Mouse (Mus musculus) granulocyte monocyte progenitor cell, adult 5-6 weeks (primary cell): ENCODE results near the gene Trim47. TPM values are rescaled to one million over a fixed set of nuclear protein-coding genes. Genes with fewer than 3 reads are reported as not detected.
A peak's percentile ranks its signal among the peaks of the same experiment; 100 is the strongest.
"Not testable (repeated sequence)": the region's sequence is repeated elsewhere in the genome, so short reads cannot be mapped to it uniquely, and the experiment has no call there.

Experiments used
- ATAC-seq: replicated peaks from 2 replicates; pipeline ENCODE4 v1.8.0; 2016; ENCODE audit warnings: mild to moderate bottlenecking, moderate TSS enrichment, inconsistent platforms; ENCODE audit not compliant: poor library complexity, severe bottlenecking
- total RNA-seq, 2 experiments: library from RNA; stranded (forward) in 1 of 2; stranded (reverse) in 1 of 2; fragments of 200-712, 200-1000 nt in 1 of 2; fragments of >200 nt in 1 of 2; fragmentation: Nextera tagmentation in 1 of 2; gene quantifications; 2 replicates each; pipeline ENCODE4 v1.2.3; 2014 to 2017

Gene Trim47
- total RNA-seq, 2 experiments from 2014 or later = 3.1 TPM; not detected in 1

DNA sequence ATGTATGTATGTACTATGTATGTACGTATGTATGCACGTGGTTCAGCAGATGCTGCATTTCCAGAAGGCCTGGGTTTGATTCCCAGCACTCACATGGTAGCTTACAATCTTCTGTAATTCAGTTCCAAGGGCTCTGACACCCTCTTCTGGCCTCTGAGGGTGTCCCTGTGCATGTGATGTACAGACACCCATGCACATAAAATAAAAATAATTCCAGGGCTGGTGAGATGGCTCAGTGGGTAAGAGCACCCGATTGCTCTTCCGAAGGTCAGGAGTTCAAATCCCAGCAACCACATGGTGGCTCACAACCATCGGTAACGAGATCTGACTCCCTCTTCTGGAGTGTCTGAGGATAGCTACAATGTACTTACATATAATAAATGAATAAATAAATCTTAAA, 34.1 kb downstream of the Trim47 start:
- not testable (repeated sequence) for ATAC-seq

DNA sequence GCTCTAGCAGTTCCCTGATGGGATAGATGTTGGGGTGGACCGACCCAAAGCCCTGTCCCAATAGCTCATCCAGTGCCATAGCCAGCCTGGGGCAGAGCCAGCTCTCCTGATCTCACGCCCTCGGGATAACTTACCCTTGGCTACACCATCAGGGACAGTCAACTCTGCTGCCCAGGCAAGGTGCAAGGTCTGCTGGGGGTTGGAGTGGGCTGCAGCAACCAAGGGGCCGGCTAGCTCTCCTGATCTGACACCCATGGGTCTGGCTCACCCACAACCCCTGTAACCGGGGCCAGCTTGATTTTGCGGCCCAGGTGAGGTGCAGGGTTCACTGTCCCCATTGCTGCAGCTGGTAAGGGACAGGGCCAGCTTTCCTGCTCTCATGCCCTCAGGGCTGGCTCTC, 35.4 kb downstream of the Trim47 start:
- no peak for ATAC-seq

DNA sequence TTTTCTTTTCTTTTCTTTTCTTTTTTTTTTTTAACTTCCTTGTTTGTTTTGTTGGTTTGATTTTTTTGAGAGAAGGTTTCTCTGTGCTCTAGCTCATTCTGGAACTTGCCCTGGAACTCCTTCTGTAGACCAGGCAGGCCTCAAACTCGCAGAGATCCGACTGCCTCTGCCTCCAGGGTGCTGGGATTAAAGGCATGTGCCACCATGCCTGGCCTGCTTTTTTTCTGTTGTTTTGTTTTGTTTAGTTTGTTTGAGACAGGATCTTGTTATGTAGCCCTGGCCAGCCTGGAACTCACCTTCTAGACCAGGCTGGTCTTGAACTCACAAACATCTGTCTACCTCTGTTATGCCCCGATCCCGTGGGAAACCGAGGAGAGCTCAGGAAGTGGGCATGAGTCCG, 37.5 kb downstream of the Trim47 start:
- no peak for ATAC-seq

DNA sequence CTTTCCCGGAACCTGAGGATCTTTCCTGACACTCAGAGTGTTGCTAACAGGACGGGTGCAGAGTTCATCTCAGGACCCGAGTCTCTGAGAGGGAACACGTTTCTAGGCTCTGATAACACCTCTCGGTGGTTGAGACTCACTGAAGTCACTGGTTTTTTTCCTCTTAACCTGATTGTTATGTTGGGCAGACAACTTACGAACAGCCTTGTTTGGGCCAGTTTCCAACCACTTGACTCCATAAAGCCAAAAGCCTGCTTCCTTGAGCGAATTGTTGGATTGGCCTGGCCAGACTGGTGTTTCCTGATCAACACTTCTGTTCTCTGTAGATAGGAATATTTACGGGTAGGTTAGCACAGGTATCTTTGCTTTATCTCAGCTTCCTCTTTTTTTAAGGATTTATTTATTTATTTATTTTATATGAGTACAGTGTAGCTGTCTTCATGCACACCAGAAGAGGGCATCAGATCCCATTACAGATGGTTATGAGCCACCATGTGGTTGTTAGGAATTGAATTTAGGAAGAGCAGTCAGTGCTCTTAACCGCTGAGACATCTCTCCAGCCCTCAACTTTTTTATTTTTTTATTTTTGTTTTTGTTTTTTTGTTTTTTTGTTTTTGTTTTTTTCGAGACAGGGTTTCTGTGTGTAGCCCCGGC, 38.1 kb downstream of the Trim47 start:
- no peak for ATAC-seq

DNA sequence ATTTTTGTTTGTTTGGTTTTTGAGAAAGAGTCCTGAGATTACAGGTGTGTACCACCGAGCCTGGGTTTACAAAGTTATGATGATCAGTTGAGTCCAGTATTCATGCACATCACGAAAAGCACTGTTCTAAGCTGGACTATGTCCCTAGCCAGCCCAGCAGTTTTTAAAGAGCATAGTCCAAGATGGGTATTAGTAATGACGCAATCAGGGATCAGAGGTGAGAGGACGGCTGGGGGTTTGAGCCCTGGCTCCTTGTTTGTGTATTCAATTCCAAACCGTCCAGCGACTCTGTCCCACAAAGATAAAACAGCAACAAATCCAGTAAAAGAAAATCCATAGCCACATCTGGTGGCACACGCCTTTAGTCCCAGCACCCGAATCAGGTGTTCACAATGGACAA, 38.8 kb downstream of the Trim47 start:
- no peak for ATAC-seq

DNA sequence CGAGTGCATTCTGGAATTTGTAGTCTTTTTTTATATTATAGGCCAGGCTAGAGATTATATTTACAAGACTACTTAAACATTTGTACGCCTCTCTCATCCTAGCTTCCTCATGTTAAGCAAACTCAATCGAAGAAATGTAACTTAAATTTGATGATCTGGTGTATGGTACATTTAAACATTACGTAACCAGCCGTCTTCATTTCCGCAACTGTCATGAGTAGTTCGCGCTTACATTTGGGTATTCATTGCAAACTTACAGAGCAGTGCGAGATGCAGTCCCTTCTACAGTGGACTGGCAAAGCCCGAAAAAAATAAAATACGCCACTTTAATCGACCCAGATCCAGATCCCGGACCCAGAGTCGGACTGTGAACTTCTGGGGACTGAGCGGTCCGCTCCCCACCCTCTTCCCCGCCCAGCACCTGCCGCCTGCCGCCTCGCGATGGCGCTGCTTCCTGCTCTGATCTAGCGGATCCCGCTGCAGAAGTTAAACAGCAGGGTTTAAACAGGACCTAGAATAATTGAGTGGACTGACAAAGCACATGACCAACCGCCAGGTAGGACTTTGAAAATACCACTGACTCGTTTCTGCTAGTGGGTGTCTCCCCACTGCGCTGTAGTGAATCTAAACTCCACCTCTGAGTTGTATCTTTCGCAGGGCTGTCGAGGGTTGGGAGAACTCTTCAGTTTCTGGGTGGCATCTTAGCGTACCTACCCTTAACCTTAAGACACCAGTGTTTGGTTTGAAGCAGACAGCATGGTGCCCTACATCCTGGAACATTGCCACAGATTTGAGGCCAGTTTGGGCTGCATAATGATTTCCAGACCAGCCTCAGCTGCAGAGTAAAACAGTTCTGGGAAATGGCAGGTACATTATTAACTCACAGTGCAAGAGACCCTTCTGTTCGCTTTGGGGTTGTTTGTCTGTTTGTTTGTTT, 39.5 kb downstream of the Trim47 start:
- ATAC-seq = peak; percentile 67

DNA sequence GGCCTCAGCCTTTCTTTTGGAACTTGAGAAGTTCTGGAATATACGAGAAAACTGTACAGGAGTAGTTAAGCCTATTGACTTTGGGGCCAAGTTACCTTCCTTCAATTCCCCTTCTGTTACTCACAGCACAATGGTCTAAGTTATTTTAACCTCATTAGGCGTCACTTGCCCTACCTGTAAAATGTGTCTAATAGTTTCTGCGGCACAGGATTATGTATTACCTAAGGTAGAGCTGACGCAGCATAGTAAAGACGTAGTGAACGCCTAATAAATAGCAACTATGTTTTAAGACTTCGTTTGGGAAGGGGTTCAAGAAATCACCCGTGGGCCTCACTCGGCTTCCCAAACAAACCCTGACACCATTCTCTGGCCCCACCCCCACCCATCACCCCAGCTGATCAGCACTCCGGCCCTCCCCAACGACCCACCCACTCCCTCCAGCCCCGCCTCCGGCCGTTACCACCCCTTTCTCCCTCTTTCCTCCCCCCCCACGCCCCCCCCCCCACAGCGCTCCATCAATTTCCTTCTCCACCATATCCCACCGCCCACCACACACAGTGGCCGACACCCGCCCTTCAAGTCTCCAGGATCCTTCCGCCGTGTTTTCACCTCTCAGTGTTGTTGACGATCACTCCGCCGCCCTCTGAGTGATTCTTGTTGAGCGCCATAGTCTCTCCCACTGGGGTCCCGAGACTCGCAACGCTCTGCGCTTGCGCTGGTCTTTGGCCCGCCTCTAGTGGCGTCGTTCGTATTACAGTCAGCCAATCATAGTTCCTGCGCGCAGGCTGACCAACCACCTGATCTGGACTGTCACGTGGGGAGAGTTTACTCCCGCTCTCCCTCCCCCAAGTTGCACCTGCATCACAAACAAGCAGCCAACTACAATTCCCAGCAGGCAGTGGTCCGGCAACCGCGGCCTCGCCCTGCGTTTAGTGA, 40.5 kb downstream of the Trim47 start, which contains the start of gene Wbp2:
Wbp2 (minus strand) TSS at position 738 of the 936 bp plus-strand sequence.
- peak; percentile 93 for ATAC-seq

DNA sequence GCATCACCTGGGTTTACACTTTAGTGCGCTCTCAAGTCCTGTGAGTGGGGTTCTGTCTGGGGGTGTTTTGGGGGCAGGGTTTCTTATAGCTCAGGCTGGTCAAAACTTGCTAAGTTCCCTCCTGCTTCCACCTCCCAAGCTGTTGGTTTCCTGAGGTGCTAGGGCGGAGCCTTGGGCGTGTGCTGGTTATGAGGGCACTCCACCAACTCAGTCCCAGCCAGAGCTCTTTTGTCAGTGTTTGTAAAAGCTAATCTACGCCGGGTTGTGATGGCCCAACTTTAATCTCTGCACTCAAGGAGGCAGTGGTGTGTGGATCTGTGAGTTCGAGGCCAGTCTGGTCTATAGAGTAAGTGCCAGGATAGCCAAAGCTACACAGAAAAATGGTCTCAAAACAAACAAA, 42.8 kb downstream of the Trim47 start:
- ATAC-seq = no peak

DNA sequence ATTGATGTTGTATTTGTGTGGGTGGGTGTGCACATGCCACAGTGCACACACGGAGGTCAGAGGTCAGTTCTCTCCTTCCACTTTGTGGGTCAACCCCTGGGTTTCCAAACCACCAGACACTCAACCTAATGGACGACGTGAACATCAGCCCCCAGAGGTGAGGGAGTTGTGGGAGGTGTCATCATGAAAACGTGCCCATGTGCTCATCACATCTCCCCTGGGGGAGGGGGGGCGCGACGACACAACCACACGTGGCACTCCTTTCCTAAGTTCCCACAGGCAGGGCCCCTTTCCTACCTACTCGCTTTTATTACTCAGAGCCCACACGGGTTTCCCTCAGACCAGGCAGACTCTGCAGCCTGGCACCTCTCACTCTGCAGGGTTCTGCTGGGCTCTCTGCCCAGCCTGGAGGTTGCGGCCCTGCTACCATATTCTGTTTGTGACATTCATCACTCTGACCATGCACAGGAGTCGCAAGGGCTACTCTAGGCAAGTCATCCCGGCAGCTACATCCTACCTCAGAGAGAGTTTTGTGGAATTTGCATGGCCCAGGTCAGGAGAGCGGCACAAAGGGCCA, 43.8 kb downstream of the Trim47 start:
- ATAC-seq = no peak

DNA sequence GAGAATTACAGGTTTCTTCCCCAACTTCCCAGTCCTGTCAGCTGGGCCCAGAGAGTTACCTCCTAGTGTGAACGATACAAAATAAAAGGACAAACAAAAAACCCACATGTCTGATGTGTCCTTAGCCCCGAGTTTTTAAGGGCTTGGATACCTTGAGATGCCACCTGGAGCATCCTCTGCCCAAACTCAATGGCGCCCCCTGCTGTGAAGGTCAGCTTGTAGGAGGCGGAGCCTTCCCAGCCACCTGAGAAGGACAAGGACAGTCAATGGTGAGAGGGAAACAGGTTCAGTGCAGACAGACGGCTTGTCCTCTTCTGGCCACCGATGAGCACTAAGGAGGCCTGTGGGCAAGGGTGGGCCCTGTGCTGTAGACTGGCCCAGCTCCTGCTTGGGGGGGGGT, 45.9 kb downstream of the Trim47 start:
- ATAC-seq = no peak

DNA sequence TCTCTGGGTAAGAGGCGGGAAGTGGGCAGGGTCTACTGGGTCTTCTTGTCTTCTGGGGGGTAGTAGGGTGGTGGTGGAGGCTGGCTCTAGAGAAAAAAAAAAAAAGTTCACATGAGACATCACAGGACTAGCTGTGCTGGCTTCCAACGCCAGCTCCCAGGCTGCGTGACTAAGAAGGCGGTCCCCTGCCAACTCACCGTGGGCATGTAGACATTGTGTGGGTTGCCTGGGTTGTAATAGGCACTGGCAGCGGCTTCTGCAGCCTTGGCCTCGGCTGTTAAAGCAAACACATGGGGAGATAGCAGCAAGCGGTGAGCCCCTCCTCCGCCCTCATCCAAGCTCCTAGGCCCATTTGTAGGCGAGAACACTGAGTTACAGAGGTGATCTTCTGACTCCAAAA, 47.5 kb downstream of the Trim47 start:
- ATAC-seq = no peak

DNA sequence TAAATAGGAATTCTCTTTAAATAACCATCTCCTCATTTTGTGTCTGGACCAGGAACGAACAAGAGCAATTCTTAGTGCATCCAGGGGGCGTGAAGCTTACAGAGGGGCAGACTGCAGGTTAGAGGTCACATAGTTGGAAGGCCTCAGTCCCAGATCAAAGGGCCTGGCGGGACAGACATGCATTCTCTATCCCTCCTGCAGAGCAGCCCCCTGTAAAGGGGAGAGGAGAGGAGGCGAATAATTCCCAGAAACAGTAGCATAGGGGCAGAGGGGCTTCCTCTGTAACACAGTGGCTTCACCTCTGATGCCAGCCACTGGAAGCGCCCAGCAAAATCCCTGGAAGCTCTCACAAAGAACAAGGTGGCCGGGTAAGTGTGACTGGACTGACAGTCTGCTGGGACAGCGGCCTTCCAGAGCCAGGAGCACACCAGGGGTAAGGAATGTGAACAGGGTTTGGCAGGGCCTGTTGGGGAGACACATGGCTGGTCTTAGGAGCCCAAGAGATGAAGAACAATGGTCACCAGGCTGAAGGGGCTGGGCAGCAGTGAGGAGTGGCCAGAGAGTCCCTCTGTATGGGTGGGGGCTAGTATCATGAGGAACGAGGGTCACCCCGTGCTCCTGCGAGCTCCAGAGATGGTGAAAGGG, 48.2 kb downstream of the Trim47 start:
- no peak for ATAC-seq

DNA sequence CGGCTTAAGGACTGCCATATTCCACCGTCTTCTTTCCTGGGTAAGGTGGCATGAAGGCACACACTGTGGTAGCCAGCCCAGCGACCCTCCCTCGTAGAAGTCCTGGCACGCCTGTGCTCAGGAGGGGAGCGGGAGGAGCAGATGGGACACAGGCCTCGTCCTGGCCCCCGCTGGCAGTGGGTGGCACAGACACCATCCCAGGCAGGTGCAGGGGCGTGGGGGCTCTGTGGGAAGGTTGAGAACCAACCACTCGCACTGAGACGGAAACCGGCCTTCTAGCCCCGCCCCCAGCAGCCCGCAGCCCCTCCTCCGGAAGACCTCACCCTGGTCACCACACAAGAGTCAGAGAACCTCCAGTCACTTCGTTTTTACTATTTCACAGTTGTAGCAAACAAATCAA, 48.8 kb downstream of the Trim47 start:
- ATAC-seq = peak; percentile 60

DNA sequence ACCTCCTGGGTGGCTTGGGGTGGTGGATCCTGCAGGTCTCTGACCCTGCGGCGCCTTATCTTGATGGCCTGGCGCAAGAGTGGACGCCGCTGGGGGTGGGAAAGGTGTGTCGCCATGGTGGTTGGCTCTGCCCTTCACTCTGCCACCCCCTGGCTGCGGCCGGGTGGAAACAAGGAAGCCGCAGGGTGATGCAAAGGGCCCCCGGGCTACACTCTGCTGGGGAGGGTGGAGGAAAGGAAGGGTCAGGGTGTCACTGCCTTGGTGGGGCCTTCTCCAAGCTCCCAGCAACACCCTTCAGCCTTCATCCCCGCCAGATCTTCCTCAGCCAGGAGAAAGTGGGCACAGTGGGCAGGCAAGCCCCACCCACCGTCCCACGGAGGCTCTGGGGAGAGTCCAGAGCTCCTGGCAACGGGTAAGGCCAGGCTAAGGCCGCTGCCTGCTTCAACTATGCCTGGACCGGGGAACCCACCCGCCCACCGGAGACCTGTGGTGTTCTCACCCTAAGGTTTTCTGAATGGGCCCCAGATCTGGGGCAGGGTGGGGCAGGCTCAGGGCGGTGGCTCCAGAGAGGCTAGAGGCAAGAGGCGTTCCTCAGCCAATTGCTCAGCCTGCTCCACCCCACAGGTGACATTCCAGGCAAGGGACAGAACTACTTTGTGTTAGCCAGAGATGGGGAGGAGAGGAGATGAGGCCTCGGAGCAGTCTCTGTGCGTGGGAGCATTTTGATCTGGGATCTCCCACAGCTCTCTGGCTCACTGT, 49.4 kb downstream of the Trim47 start, which contains the start of gene Unc13d:
Unc13d (minus strand) TSS at position 516 of the 759 bp plus-strand sequence.
- ATAC-seq = peak; percentile 77

DNA sequence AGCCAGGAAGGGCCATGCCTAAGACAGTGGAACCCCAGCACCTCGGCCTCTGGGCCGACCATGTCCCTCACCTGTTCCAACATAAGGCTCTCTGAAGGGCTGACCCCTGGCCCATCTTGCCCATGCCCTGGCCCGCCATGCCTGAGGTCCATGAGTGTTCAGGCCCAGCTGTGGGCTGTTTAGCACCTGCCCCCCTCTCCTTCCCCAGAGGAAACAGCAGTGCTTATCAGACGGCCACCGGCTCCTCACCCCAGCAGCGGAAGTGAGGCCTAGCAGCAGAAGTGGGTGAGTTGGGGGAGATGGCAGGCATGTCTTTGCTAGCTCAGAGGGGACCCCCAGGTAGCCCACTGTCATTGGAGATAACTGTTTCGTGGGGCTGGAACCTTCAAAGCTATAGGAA, 50.2 kb downstream of the Trim47 start:
- 0 out of 2 replicates have a peak, but pooled peaks have one; percentile 9 for ATAC-seq

DNA sequence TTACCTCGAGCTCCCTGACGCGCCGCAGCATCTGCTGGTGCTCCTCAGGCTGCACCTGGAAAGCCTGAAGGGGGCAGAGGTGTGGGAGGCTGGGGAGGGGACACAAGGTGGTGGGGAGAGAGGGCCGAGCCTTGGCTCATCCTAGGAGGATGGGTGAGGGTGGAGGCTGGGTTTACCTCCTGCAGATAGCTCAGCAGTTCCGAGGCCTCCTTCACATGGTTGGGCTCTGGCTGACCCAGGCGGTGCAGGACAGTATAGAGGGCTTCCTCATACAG, 50.8 kb downstream of the Trim47 start:
- ATAC-seq = no peak

DNA sequence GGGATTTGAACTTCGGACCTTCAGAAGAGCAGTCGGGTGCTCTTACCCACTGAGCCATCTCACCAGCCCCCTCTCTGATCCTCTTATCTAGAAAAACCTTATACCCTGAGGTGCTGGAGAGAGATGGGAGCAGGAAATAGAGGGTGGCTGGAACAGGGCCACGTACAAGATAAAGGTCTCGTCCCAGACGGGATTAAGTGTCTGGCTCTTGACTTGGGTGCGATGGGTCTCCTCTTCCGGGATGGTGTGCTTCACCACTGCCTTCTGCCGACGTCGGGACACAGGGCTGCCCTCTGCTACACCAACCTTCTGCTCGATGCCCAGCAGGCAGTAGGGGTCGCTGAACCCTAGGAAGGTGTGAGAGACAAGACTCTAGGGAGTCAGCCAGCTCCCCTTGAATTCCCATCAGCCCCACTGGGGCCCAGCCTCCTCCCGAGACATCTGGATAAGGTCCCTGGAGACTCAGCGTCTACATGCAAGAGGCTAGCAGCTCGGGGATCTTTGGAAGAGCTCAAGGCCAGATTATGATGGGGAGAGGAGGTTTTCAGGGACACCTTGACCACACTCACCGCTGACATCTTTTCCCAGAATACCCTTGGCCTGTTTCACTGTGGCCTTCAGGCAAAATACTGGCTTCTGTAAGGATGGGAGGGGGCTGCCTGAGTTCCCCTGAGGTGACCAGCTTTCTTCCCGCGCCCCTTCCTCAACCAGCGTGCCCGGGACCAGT, 51.3 kb downstream of the Trim47 start:
- ATAC-seq = no peak

DNA sequence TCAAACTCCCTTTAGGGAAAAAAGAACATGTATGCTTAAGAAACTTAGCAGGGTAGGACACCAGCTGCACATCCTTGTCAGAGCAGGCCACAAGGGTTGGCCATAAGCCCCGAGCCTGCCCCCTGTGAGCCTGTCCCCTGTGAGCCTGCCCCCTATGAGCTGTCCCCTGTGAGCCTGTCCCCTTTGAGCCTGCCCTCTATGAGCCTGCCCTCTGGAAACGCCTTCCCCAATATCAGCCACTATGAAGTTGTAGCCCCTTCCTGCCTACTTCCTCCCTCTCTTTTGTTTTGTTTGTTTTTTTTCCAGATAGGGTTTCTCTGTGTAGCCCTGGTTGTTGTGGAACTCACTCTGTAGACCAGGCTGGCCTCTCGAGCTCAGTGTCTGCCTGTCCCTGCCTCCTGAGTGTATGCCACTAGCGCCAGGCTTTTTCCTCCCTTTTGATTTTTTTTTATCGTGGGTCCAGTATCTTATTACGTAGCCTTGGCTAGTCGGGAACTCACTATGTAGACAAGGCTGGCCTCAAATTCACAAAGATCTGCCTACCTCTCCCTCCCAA, 52.5 kb downstream of the Trim47 start:
- ATAC-seq = no peak
